Mouse (Mus musculus) neural tube, embryonic 11.5 days (tissue): ENCODE measurements around the gene Gabbr2. TPM values are rescaled to one million over a fixed set of nuclear protein-coding genes. Genes with fewer than 3 reads are reported as not detected.

Experiments used
- ATAC-seq: fragments of 200-750 bp; cut with Nextera tagmentation; 2 replicates; pipeline ENCODE4 v1.8.0; 2017; ENCODE audit warnings: moderate number of reproducible peaks, mild to moderate bottlenecking, moderate TSS enrichment, moderate library complexity; ENCODE audit not compliant: insufficient read depth, low FRiP score, low TSS enrichment
- DNase-seq: peaks from one replicate; pipeline ENCODE4 v3.0.0-alpha.2; 2015; ENCODE audit warnings: low spot score
- H3K27ac ChIP-seq: fragments of 300-500 bp; sonication (generic); 2 replicates; pipeline ENCODE4 v1.5.1; 2014; ENCODE audit warnings: low read depth, mild to moderate bottlenecking, low read length
- H3K27me3 ChIP-seq: fragments of 300-500 bp; sonication (generic); 2 replicates; pipeline ENCODE4 v1.6.1; 2014; ENCODE audit warnings: mild to moderate bottlenecking, low read length, mixed read lengths; ENCODE audit not compliant: control insufficient read depth, insufficient read depth
- H3K36me3 ChIP-seq: fragments of 300-500 bp; sonication (generic); 2 replicates; pipeline ENCODE4 v1.6.1; 2014; ENCODE audit warnings: mild to moderate bottlenecking, low read length, moderate library complexity, mixed read lengths; ENCODE audit not compliant: control insufficient read depth, insufficient read depth
- H3K4me1 ChIP-seq: fragments of 300-500 bp; sonication (generic); 2 replicates; pipeline ENCODE4 v1.6.1; 2014; ENCODE audit warnings: low read length, mixed read lengths; ENCODE audit not compliant: control insufficient read depth, insufficient read depth
- H3K4me2 ChIP-seq: fragments of 300-500 bp; sonication (generic); 2 replicates; pipeline ENCODE4 v1.6.1; 2014; ENCODE audit warnings: low read depth, mild to moderate bottlenecking, moderate library complexity
- H3K4me3 ChIP-seq: fragments of 300-500 bp; sonication (generic); 2 replicates; pipeline ENCODE4 v1.5.1; 2014; ENCODE audit warnings: low read depth, low read length
- H3K9ac ChIP-seq: fragments of 300-500 bp; sonication (generic); 2 replicates; pipeline ENCODE4 v1.6.1; 2014; ENCODE audit warnings: mild to moderate bottlenecking, low read length
- H3K9me3 ChIP-seq: fragments of 300-500 bp; sonication (generic); 2 replicates; pipeline ENCODE4 v1.6.1; 2016; ENCODE audit warnings: low read length; ENCODE audit not compliant: control insufficient read depth
- WGBS: fragments of 180-500 bp; shearing (Covaris S2); extraction: QIAGEN DNeasy Blood & Tissue Kit; methylation state at CpG from one replicate; pipeline ENCODE4 v1.1.7; 2014; 5-methylcytosine and 5-hydroxymethylcytosine counted together
- polyA plus RNA-seq: library from polyadenylated mRNA; unstranded; fragments of >200 nt; fragmentation: Nextera tagmentation; extraction: Ambion mirVana; gene quantifications from 2 replicates; pipeline ENCODE4 v1.2.1, GENCODE M21; 2014

Gene Gabbr2
- polyA plus RNA-seq, 1 experiment from 2014 or later: 0.70 TPM

- H3K9ac ChIP-seq: no peak overlapping the region
- 76% methylated on average over 6 of the region's 6 CpGs for WGBS
- no peaks in the 10 kb centered on the region for H3K9me3 ChIP-seq
- no peak overlapping the region for H3K27ac ChIP-seq
- DNase-seq (no peak), ATAC-seq (no peak)
- H3K4me1 ChIP-seq: no peaks in the 10 kb centered on the region
- no peak overlapping the region for H3K4me3 ChIP-seq
- no peak overlapping the region for H3K4me2 ChIP-seq
- no peaks in the 10 kb centered on the region for H3K27me3 ChIP-seq
- H3K36me3 ChIP-seq: no peaks in the 10 kb centered on the region
These were observed 74.9 kb downstream of the Gabbr2 start for GRCm38 (mm10) chr4:46916786-46917185.

GRCm38 (mm10) chr4:46915934-46916333 lies 75.7 kb downstream of the Gabbr2 start:
- 90% methylated on average over 12 of the region's 12 CpGs for WGBS
- Histone ChIP-seq H3K4me2 (no peak overlapping the region), H3K9me3 (no peaks in the 10 kb centered on the region), H3K36me3 (no peaks in the 10 kb centered on the region), H3K27ac (no peak overlapping the region), H3K27me3 (no peaks in the 10 kb centered on the region), H3K4me1 (no peaks in the 10 kb centered on the region), H3K9ac (no peak overlapping the region), H3K4me3 (no peak overlapping the region)
- DNase-seq (no peak), ATAC-seq (no peak)

- H3K27me3 ChIP-seq: no peaks in the 10 kb centered on the region
- no peak overlapping the region for H3K27ac ChIP-seq
- 83% methylated on average over 14 of the region's 14 CpGs for WGBS
- no peak for DNase-seq
- no peak overlapping the region for H3K9ac ChIP-seq
- H3K4me2 ChIP-seq: no peak overlapping the region
- ATAC-seq: no peak
- H3K4me1 ChIP-seq: no peaks in the 10 kb centered on the region
- no peaks in the 10 kb centered on the region for H3K36me3 ChIP-seq
- no peaks in the 10 kb centered on the region for H3K9me3 ChIP-seq
- no peak overlapping the region for H3K4me3 ChIP-seq
These were observed 76.2 kb downstream of the Gabbr2 start for GRCm38 (mm10) chr4:46915476-46915875.

GRCm38 (mm10) chr4:46914606-46915005 lies 77.1 kb downstream of the Gabbr2 start:
- Histone ChIP-seq H3K9ac (no peak overlapping the region), H3K27ac (no peak overlapping the region), H3K4me1 (no peaks in the 10 kb centered on the region), H3K36me3 (no peaks in the 10 kb centered on the region), H3K9me3 (no peaks in the 10 kb centered on the region), H3K27me3 (no peaks in the 10 kb centered on the region), H3K4me2 (no peak overlapping the region), H3K4me3 (no peak overlapping the region)
- ATAC-seq: no peak
- 92% methylated on average over 6 of the region's 6 CpGs for WGBS
- DNase-seq: no peak

- DNase-seq: no peak
- H3K4me1 ChIP-seq: no peaks in the 10 kb centered on the region
- H3K27ac ChIP-seq: no peak overlapping the region
- H3K36me3 ChIP-seq: no peaks in the 10 kb centered on the region
- no peak overlapping the region for H3K4me2 ChIP-seq
- no peaks in the 10 kb centered on the region for H3K9me3 ChIP-seq
- WGBS: 69% methylated on average over 3 of the region's 3 CpGs
- no peak for ATAC-seq
- H3K27me3 ChIP-seq: no peaks in the 10 kb centered on the region
- H3K9ac ChIP-seq: no peak overlapping the region
- no peak overlapping the region for H3K4me3 ChIP-seq
These were observed 85.5 kb downstream of the Gabbr2 start for GRCm38 (mm10) chr4:46906036-46906691.

- H3K4me1 ChIP-seq: no peaks in the 10 kb centered on the region
- 81% methylated on average over 3 of the region's 3 CpGs for WGBS
- no peak overlapping the region for H3K27ac ChIP-seq
- DNase-seq (no peak), ATAC-seq (no peak)
- H3K9ac ChIP-seq: no peak overlapping the region
- no peak overlapping the region for H3K4me3 ChIP-seq
- no peak overlapping the region for H3K4me2 ChIP-seq
- no peaks in the 10 kb centered on the region for H3K36me3 ChIP-seq
- no peaks in the 10 kb centered on the region for H3K27me3 ChIP-seq
- H3K9me3 ChIP-seq: no peaks in the 10 kb centered on the region
These were observed 86.5 kb downstream of the Gabbr2 start for GRCm38 (mm10) chr4:46905152-46905551.

GRCm38 (mm10) chr4:46904129-46904528 lies 87.5 kb downstream of the Gabbr2 start:
- Histone ChIP-seq H3K36me3 (no peaks in the 10 kb centered on the region), H3K4me3 (no peak overlapping the region), H3K9me3 (no peaks in the 10 kb centered on the region), H3K4me2 (no peak overlapping the region), H3K9ac (no peak overlapping the region), H3K4me1 (no peaks in the 10 kb centered on the region), H3K27ac (no peak overlapping the region), H3K27me3 (no peaks in the 10 kb centered on the region)
- WGBS: 64% methylated on average over 12 of the region's 12 CpGs
- DNase-seq: no peak
- no peak for ATAC-seq

GRCm38 (mm10) chr4:46898546-46898945 lies 93.1 kb downstream of the Gabbr2 start:
- Histone ChIP-seq H3K4me2 (no peak overlapping the region), H3K27ac (no peak overlapping the region), H3K4me1 (no peaks in the 10 kb centered on the region), H3K36me3 (no peaks in the 10 kb centered on the region), H3K9ac (no peak overlapping the region), H3K4me3 (no peak overlapping the region), H3K27me3 (no peaks in the 10 kb centered on the region), H3K9me3 (no peaks in the 10 kb centered on the region)
- WGBS: 79% methylated on average over 4 of the region's 4 CpGs
- no peak for DNase-seq
- ATAC-seq: no peak

GRCm38 (mm10) chr4:46897634-46898399 lies 93.9 kb downstream of the Gabbr2 start:
- Histone ChIP-seq H3K4me2 (no peak overlapping the region), H3K27me3 (no peaks in the 10 kb centered on the region), H3K4me3 (no peak overlapping the region), H3K9ac (no peak overlapping the region), H3K4me1 (no peaks in the 10 kb centered on the region), H3K9me3 (no peaks in the 10 kb centered on the region), H3K27ac (no peak overlapping the region), H3K36me3 (no peaks in the 10 kb centered on the region)
- DNase-seq: no peak
- ATAC-seq: no peak
- WGBS: 63% methylated on average over 18 of the region's 18 CpGs
